ENCODE assay signal across 17 mouse cellular contexts in the genomic region with DNA sequence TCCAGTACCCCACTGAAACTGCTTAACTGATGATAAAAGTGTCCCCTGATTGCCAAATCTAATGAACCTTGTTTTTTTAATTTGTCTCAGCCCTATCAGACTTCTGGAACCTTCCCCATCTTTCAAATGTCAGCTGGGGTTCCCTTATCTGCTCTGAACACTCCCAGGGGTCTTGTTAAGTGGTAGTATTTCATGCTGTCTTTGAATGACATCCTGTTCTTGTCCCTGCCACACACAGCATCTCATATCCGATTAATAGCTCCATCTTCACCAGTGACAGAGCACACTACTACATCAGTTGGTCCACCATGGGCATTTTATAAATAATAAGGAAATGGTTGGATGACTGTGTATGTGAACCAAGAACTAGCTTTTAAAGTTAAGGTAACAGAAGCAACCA. TPM values are rescaled to one million over a fixed set of nuclear protein-coding genes. Genes with fewer than 3 reads are reported as not detected.
"Had no signal": no experiment of that assay in that cellular context is flagged by ENCODE, and none has a peak within 500 bp of the region (broad histone marks: within the 10 kb centered on the region; RNA-seq: fewer than 3 reads in every experiment).

No protein-coding gene starts in this region.

- H3K36me3 ChIP-seq: limb, embryonic 10.5 days; midbrain, embryonic 10.5 days; neural tube, embryonic 13.5 days had no signal

- ATAC-seq: inflammation-experienced regulatory T-cells, adult 6 months; intestine, postnatal 0 days; midbrain, embryonic 16.5 days had no signal

- H3K4me3 ChIP-seq: layer of hippocampus, adult 2 months; limb, embryonic 10.5 days; midbrain, embryonic 10.5 days; neural tube, embryonic 13.5 days had no signal

- DNase-seq: kidney, adult 9 months; kidney, postnatal 10 days; kidney, postnatal 4 days; lung, adult 2 months; retina, postnatal 1 day; right cerebral cortex, postnatal 4 days; spleen, adult 18-20 months; thymus, adult 18-20 months; thymus, postnatal 14 days had no signal

- H3K9me3 ChIP-seq: limb, embryonic 10.5 days; midbrain, embryonic 10.5 days; neural tube, embryonic 13.5 days had no signal

- H3K27ac ChIP-seq: layer of hippocampus, adult 2 months; limb, embryonic 10.5 days; midbrain, embryonic 10.5 days; neural tube, embryonic 13.5 days had no signal

- H3K27me3 ChIP-seq: neural tube, embryonic 13.5 days had no signal

- H3K4me2 ChIP-seq: neural tube, embryonic 13.5 days had no signal

- H3K9ac ChIP-seq: neural tube, embryonic 13.5 days had no signal

RNA-seq across cellular contexts. Expression of a gene that starts 56.6 kb away (rescaled TPM):
- total RNA-seq: megakaryocyte, adult 5-6 weeks had no signal
